ENCODE assay signal across 9 mouse cellular contexts in the genomic region with DNA sequence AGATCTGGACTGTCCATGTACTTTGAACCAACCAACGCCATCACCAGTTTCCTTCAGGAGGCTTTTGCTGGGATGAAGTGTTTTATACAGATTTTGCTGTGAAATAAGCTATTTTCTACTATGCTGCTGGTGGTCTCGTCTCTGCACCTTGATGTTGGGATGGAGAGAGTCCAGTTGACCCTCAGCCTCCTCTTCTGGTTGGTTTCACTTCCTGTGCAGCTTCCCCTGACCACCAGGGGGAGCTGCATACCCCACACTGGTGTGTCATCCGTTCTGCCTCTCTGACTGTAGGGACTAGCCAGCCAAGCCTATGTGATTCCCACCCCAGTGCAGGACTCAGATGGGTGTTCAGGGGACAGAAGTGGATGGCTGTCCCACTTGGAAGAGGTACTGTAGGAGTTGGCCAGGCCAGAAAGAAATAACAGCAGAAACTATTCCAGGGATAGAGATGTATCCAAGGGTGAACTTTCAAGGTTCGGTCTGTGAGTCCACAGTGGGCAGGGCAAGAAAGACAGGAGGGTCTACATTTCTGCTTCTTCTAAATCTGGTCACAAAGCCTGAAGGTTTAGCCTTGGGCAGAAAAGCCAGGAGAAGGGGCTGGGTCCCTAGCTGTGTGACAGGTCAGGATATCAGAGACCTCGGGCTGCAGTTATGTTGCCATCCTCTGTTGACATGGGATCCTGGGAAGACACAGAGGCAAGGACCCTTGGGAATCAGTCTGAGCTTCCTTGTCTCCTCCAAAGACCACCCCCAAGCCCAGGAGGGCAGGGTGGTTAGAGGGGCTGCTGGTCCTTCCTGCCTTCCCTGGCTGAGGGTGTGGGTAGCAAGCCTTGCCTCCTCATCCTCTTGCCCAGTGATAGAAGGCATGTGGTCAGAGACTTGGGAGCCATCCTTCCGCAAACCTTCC. TPM values are rescaled to one million over a fixed set of nuclear protein-coding genes. Genes with fewer than 3 reads are reported as not detected.
A peak's percentile ranks its signal among the peaks of the same experiment; 100 is the strongest.
DNase-seq lines count a peak whose midpoint lies in the region; ATAC-seq and TF ChIP-seq lines count a peak whose summit lies in the region.
"Had no signal": no experiment of that assay in that cellular context is flagged by ENCODE, and none has a peak within 500 bp of the region (broad histone marks: within the 10 kb centered on the region; RNA-seq: fewer than 3 reads in every experiment).

No protein-coding gene starts in this region.

- no peak overlapping the region for H3K4me2 ChIP-seq in kidney, embryonic 16.5 days (replicated peaks; ENCODE audit: low read depth, low read length)
- H3K4me2 ChIP-seq in forebrain, embryonic 16.5 days (ENCODE audit: low read length) = no peak overlapping the region

- no peak overlapping the region for H3K4me3 ChIP-seq in kidney, embryonic 16.5 days (ENCODE audit: low read length)
- no peak overlapping the region for H3K4me3 ChIP-seq in E14TG2a.4 (replicated peaks; ENCODE audit: low read length)
- no peak overlapping the region for H3K4me3 ChIP-seq in liver, adult 2 months (ENCODE audit: insufficient read depth, low read depth, low read length)
- no peak overlapping the region for H3K4me3 ChIP-seq in forebrain, embryonic 16.5 days (replicated peaks; ENCODE audit: low read length)

- TF ChIP-seq CTCF in E14TG2a.4 (conservative IDR thresholded peaks at IDR 0.05; ENCODE audit: low read length) = peak; percentile 85
- peak; percentile 89 for TF ChIP-seq CTCF in liver, adult 2 months (IDR thresholded peaks at IDR 0.05; ENCODE audit: low read depth, low read length)

- intact Hi-C loops in gastrocnemius, postnatal 14 days (cut with DNase I; ENCODE audit: low total_unique reads) = no loop called here

- no peak for TF ChIP-seq POLR2A in liver, adult 2 months (IDR thresholded peaks at IDR 0.05; ENCODE audit: extremely low read depth, insufficient read depth, low read length)

- no peaks in the 10 kb centered on the region for H3K27me3 ChIP-seq in kidney, embryonic 16.5 days (ENCODE audit: insufficient read depth, low read length)
- H3K27me3 ChIP-seq in E14TG2a.4 (ENCODE audit: insufficient read depth, low read length) = no peaks in the 10 kb centered on the region
- H3K27me3 ChIP-seq in liver, adult 2 months (ENCODE audit: control insufficient read depth, insufficient read depth, low read length) = no peaks in the 10 kb centered on the region
- no peaks in the 10 kb centered on the region for H3K27me3 ChIP-seq in forebrain, embryonic 16.5 days (replicated peaks; ENCODE audit: control insufficient read depth, insufficient read depth, low read length)

- WGBS in kidney, embryonic 16.5 days = 72% methylated on average over 6 of the region's 6 CpGs
- WGBS in liver, adult 2 months = 68% methylated on average over 6 of the region's 6 CpGs
- WGBS in forebrain, embryonic 16.5 days = 73% methylated on average over 6 of the region's 6 CpGs

- H3K9me3 ChIP-seq in kidney, embryonic 16.5 days (ENCODE audit: low read length) = no peaks in the 10 kb centered on the region
- H3K9me3 ChIP-seq in E14TG2a.4 (ENCODE audit: low read length) = no peaks in the 10 kb centered on the region
- no peaks in the 10 kb centered on the region for H3K9me3 ChIP-seq in forebrain, embryonic 16.5 days (ENCODE audit: control insufficient read depth, low read length)

- H3K9ac ChIP-seq in kidney, embryonic 16.5 days (replicated peaks; ENCODE audit: low read length) = no peak overlapping the region
- no peak overlapping the region for H3K9ac ChIP-seq in liver, adult 2 months (ENCODE audit: low read depth, low read length)
- H3K9ac ChIP-seq in forebrain, embryonic 16.5 days (replicated peaks; ENCODE audit: low read depth, low read length) = no peak overlapping the region

- no peak overlapping the region for H3K27ac ChIP-seq in kidney, embryonic 16.5 days (ENCODE audit: low read length)
- H3K27ac ChIP-seq in liver, adult 2 months (replicated peaks; ENCODE audit: insufficient read depth, low read depth, low read length) = no peak overlapping the region
- no peak overlapping the region for H3K27ac ChIP-seq in forebrain, embryonic 16.5 days (ENCODE audit: low read length)

- H3K4me1 ChIP-seq in kidney, embryonic 16.5 days (ENCODE audit: insufficient read depth, low read length) = no peaks in the 10 kb centered on the region
- peaks cover 23% of the 10 kb centered on the region for H3K4me1 ChIP-seq in E14TG2a.4 (replicated peaks; ENCODE audit: low read depth, low read length)
- H3K4me1 ChIP-seq in liver, adult 2 months (ENCODE audit: control insufficient read depth, insufficient read depth, low read length) = no peaks in the 10 kb centered on the region
- no peaks in the 10 kb centered on the region for H3K4me1 ChIP-seq in forebrain, embryonic 16.5 days (replicated peaks; ENCODE audit: control insufficient read depth, insufficient read depth, low read length)

- no peak for ATAC-seq in kidney, embryonic 16.5 days (ENCODE audit: low FRiP score, low TSS enrichment)
- no peak for ATAC-seq in forebrain, embryonic 16.5 days

- H3K36me3 ChIP-seq in kidney, embryonic 16.5 days (ENCODE audit: insufficient read depth, low read length) = no peaks in the 10 kb centered on the region
- peaks cover 61% of the 10 kb centered on the region for H3K36me3 ChIP-seq in E14TG2a.4 (ENCODE audit: insufficient read depth, low read length)
- no peaks in the 10 kb centered on the region for H3K36me3 ChIP-seq in liver, adult 2 months (ENCODE audit: control insufficient read depth, insufficient read depth, low read length)
- no peaks in the 10 kb centered on the region for H3K36me3 ChIP-seq in forebrain, embryonic 16.5 days (ENCODE audit: control insufficient read depth, insufficient read depth)

- DNase-seq in kidney, adult 11 months = peak; percentile 32
- peak; percentile 84 for DNase-seq in adrenal gland, postnatal 14 days
- DNase-seq in gastrocnemius, postnatal 14 days = peak; percentile 46
- DNase-seq in liver, adult 2 months (ENCODE audit: extremely low read depth, low read depth, low spot score) = no peak
- DNase-seq in retina, adult 2 months (ENCODE audit: low read depth, low spot score) = peak; percentile 39

- no peaks in the 10 kb centered on the region for H3K79me2 ChIP-seq in liver, adult 2 months (ENCODE audit: control insufficient read depth, insufficient read depth, low read length)

RNA-seq across cellular contexts. Expression of a gene that starts 2.2 kb away (rescaled TPM):
- polyA plus RNA-seq in kidney, embryonic 16.5 days (2015; fragmentation: Nextera tagmentation; extraction: Ambion mirVana) = 7.4 and 7.6 TPM in 2 replicates
- 9.3 and 78.8 TPM in 2 replicates for total RNA-seq in adrenal gland, postnatal 14 days (2021)
- 1 to 10 TPM in 1 of 2 experiments, under 1 TPM in 1; 0.51 to 1.7 TPM for total RNA-seq in gastrocnemius, postnatal 14 days (2021)
- 20.0 and 26.8 TPM in 2 replicates for total RNA-seq in liver, adult 2 months (2014; rRNA removed)
- 7.6 and 10.4 TPM in 2 replicates for polyA plus RNA-seq in liver, adult 2 months (2012; rRNA removed)
- polyA plus RNA-seq in forebrain, embryonic 16.5 days (2015; fragmentation: Nextera tagmentation; extraction: Ambion mirVana) = 0.91 and 1.4 TPM in 2 replicates

RNA-seq across cellular contexts. Expression of a gene that starts 9.7 kb away (rescaled TPM):
- polyA plus RNA-seq in kidney, embryonic 16.5 days (2015; fragmentation: Nextera tagmentation; extraction: Ambion mirVana) = 13.5 and 13.8 TPM in 2 replicates
- total RNA-seq in adrenal gland, postnatal 14 days (2021) = 6.2 and 8.4 TPM in 2 replicates
- total RNA-seq in gastrocnemius, postnatal 14 days (2021) = 1 to 10 TPM in 1 of 2 experiments, under 1 TPM in 1; 0.70 to 1.2 TPM
- total RNA-seq in liver, adult 2 months (2014; rRNA removed) = 0.09 and 0.34 TPM in 2 replicates
- 0.66 and 1.2 TPM in 2 replicates for polyA plus RNA-seq in liver, adult 2 months (2012; rRNA removed)
- polyA plus RNA-seq in forebrain, embryonic 16.5 days (2015; fragmentation: Nextera tagmentation; extraction: Ambion mirVana) = 13.3 and 13.6 TPM in 2 replicates

RNA-seq across cellular contexts. Expression of a gene that starts 32.0 kb away (rescaled TPM):
- polyA plus RNA-seq in kidney, embryonic 16.5 days (2015; fragmentation: Nextera tagmentation; extraction: Ambion mirVana) = 4.2 and 4.5 TPM in 2 replicates
- total RNA-seq in adrenal gland, postnatal 14 days (2021) = not detected in 2 replicates
- total RNA-seq in gastrocnemius, postnatal 14 days (2021) = not detected
- 0.94 and 1.4 TPM in 2 replicates for total RNA-seq in liver, adult 2 months (2014; rRNA removed)
- polyA plus RNA-seq in liver, adult 2 months (2012; rRNA removed) = 0.42 and 1.6 TPM in 2 replicates
- 1.2 and 1.6 TPM in 2 replicates for polyA plus RNA-seq in forebrain, embryonic 16.5 days (2015; fragmentation: Nextera tagmentation; extraction: Ambion mirVana)

RNA-seq across cellular contexts. Expression of a gene that starts 36.0 kb away (rescaled TPM):
- 389 and 435 TPM in 2 replicates for polyA plus RNA-seq in kidney, embryonic 16.5 days (2015; fragmentation: Nextera tagmentation; extraction: Ambion mirVana)
- total RNA-seq in adrenal gland, postnatal 14 days (2021) = 79.0 and 117 TPM in 2 replicates
- 10 to 100 TPM; 30.4 to 37.5 TPM for total RNA-seq in gastrocnemius, postnatal 14 days (2021)
- 6.0 and 10.3 TPM in 2 replicates for total RNA-seq in liver, adult 2 months (2014; rRNA removed)
- polyA plus RNA-seq in liver, adult 2 months (2012; rRNA removed) = 36.6 and 45.0 TPM in 2 replicates
- 321 and 354 TPM in 2 replicates for polyA plus RNA-seq in forebrain, embryonic 16.5 days (2015; fragmentation: Nextera tagmentation; extraction: Ambion mirVana)

RNA-seq across cellular contexts. Expression of a gene that starts 39.0 kb away (rescaled TPM):
- polyA plus RNA-seq in kidney, embryonic 16.5 days (2015; fragmentation: Nextera tagmentation; extraction: Ambion mirVana) = not detected in 2 replicates
- 0.26 TPM in 1 of 2 replicates, not detected in the other for total RNA-seq in adrenal gland, postnatal 14 days (2021)
- not detected for total RNA-seq in gastrocnemius, postnatal 14 days (2021)
- not detected in 2 replicates for total RNA-seq in liver, adult 2 months (2014; rRNA removed)
- polyA plus RNA-seq in liver, adult 2 months (2012; rRNA removed) = 0.55 and 1.0 TPM in 2 replicates
- polyA plus RNA-seq in forebrain, embryonic 16.5 days (2015; fragmentation: Nextera tagmentation; extraction: Ambion mirVana) = not detected in 2 replicates
- polyA plus RNA-seq: liver, embryonic 16.5 days had no signal
